Mouse (Mus musculus) CH12.LX (cell line): ENCODE measurements around the gene Dscaml1.

ENCODE experiments used
- CTCF ChIP-seq, 2 experiments: IDR thresholded peaks in 1 of 2; conservative IDR thresholded peaks in 1 of 2; 2 replicates each; pipeline ENCODE4 v1.5.1; 2011 to 2012; ENCODE audit warnings: low read depth in 2 of 2, low read length in 2 of 2, improper control_type of control experiment in 1 of 2, inconsistent platforms in 1 of 2, mild to moderate bottlenecking in 1 of 2, moderate library complexity in 1 of 2
- POLR2AphosphoS2 ChIP-seq: IDR thresholded peaks from 2 replicates; pipeline ENCODE4 v1.6.1; 2011; ENCODE audit warnings: low read depth, low read length, improper control_type of control experiment

DNA sequence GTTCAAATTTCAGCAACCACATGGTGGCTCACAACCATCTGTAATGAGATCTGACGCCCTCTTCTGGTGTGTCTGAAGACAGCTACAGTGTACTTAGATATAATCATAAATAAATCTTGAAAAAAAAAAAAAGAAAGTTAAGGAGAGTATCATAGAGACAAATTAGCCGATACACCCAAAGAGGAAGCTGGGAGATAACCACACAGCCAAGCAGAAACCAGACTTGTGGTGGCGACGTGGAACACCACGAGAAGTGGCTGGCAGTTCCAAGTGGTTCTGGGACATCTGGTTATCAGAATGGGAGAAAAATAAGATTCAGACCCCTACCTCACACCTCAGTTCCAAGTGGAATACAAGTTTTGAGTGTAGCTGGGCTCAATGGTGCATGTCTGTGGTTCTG lies 39.7 kb upstream of the Dscaml1 start:
- TF ChIP-seq CTCF (conservative IDR thresholded peaks at IDR 0.05 in 1 of 2, IDR thresholded peaks at IDR 0.05 in 1 of 2; ENCODE audit: low read depth in 2 of 2, low read length in 2 of 2): no peak
- no peak for TF ChIP-seq POLR2AphosphoS2
